Mouse (Mus musculus) neural tube, embryonic 13.5 days (tissue): ENCODE measurements around the gene Thy1. TPM values are rescaled to one million over a fixed set of nuclear protein-coding genes. Genes with fewer than 3 reads are reported as not detected.
A peak's percentile ranks its signal among the peaks of the same experiment; 100 is the strongest.

ENCODE experiments used
- ATAC-seq: fragments of 200-750 bp; cut with Nextera tagmentation; 2 replicates; pipeline ENCODE4 v1.8.0; 2017; ENCODE audit warnings: low read depth, mild to moderate bottlenecking, moderate TSS enrichment, moderate library complexity
- H3K27ac ChIP-seq: fragments of 300-500 bp; sonication (generic); replicated peaks from 2 replicates; pipeline ENCODE4 v1.5.1; 2015; ENCODE audit warnings: moderate library complexity, mild to moderate bottlenecking, inconsistent platforms
- H3K27me3 ChIP-seq: fragments of 300-500 bp; sonication (generic); 2 replicates; pipeline ENCODE4 v1.6.1; 2015; ENCODE audit warnings: mild to moderate bottlenecking, inconsistent platforms
- H3K36me3 ChIP-seq: fragments of 300-500 bp; sonication (generic); 2 replicates; pipeline ENCODE4 v1.6.1; 2015; ENCODE audit warnings: mild to moderate bottlenecking, inconsistent platforms
- H3K4me1 ChIP-seq: fragments of 300-500 bp; sonication (generic); replicated peaks from 2 replicates; pipeline ENCODE4 v1.6.1; 2015; ENCODE audit warnings: inconsistent platforms
- H3K4me2 ChIP-seq: fragments of 300-500 bp; sonication (generic); 2 replicates; pipeline ENCODE4 v1.6.1; 2015; ENCODE audit warnings: inconsistent platforms, mild to moderate bottlenecking, moderate library complexity
- H3K4me3 ChIP-seq: fragments of 300-500 bp; sonication (generic); 2 replicates; pipeline ENCODE4 v1.5.1; 2015; ENCODE audit warnings: mild to moderate bottlenecking, inconsistent platforms
- H3K9ac ChIP-seq: fragments of 300-500 bp; sonication (generic); 2 replicates; pipeline ENCODE4 v1.6.1; 2015; ENCODE audit warnings: moderate library complexity, mild to moderate bottlenecking, inconsistent platforms
- H3K9me3 ChIP-seq: fragments of 300-500 bp; sonication (generic); 2 replicates; pipeline ENCODE4 v1.6.1; 2016; ENCODE audit warnings: inconsistent platforms
- WGBS: fragments of 180-500 bp; shearing (Covaris S2); methylation state at CpG from one replicate; pipeline ENCODE4 v1.1.7; 2015; 5-methylcytosine and 5-hydroxymethylcytosine counted together
- polyA plus RNA-seq: library from polyadenylated mRNA; unstranded; fragments of >200 nt; fragmentation: Nextera tagmentation; extraction: Ambion mirVana; gene quantifications from 2 replicates; pipeline ENCODE4 v1.2.1, GENCODE M21; 2015

The Thy1 gene
- polyA plus RNA-seq, 1 experiment from 2014 or later, result 2.8 TPM

GRCm38 (mm10) chr9:44071914-44072598, 28.9 kb downstream of the Thy1 start:
- H3K27ac ChIP-seq, result peak overlapping the region; percentile 83
- peak; percentile 75 for ATAC-seq
- H3K27me3 ChIP-seq, result peaks cover 4% of the 10 kb centered on the region
- H3K4me2 ChIP-seq, result peak overlapping the region; percentile 44
- no peak overlapping the region for H3K4me3 ChIP-seq
- no peaks in the 10 kb centered on the region for H3K9me3 ChIP-seq
- 19% methylated on average over 11 of the region's 11 CpGs for WGBS
- H3K36me3 ChIP-seq, result no peaks in the 10 kb centered on the region
- H3K4me1 ChIP-seq, result peaks cover 61% of the 10 kb centered on the region
- peak overlapping the region; percentile 43 for H3K9ac ChIP-seq

DNA sequence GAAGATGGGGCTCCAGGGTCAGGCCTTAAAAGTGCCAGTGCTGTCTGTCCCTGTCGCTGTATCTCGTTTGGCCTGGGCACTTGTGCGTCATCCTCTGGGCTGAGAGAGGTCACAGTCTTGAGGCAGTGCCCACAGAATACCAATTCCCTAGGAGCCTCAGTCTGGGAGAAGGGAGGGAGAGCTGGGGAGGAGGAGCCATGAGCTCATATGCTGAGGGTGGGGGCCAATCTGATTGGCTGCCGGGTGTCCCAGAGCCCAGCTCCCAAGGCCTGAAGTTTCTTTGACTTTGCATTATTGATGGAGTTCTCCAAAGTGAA, 29.4 kb downstream of the Thy1 start:
- H3K27me3 ChIP-seq, result peaks cover 4% of the 10 kb centered on the region
- H3K27ac ChIP-seq, result peak overlapping the region; percentile 83
- no peaks in the 10 kb centered on the region for H3K36me3 ChIP-seq
- H3K9ac ChIP-seq, result peak overlapping the region; percentile 43
- H3K4me2 ChIP-seq, result peak overlapping the region; percentile 44
- no peak overlapping the region for H3K4me3 ChIP-seq
- ATAC-seq, result peak; percentile 64
- WGBS, result 6% methylated on average over 4 of the region's 4 CpGs
- peaks cover 56% of the 10 kb centered on the region for H3K4me1 ChIP-seq
- no peaks in the 10 kb centered on the region for H3K9me3 ChIP-seq

DNA sequence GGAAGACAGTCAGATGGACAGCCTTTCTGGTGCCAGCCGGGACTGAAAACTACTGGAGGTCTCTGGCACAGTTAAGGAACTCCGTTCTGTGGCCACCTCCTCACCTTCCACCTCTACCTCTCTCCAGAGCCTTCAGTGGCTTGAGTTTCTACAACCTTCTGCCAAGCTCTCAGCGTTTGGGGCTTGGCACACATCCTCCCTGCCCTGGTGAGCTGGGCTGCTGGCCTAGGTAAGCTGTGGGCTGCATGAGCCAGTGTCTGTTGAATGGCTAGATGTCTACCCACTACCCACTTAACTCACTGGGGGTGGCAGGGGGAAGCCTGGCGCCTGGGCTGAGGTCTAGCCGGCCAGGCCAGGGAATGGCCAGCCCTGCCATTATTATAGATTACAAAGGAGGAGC, 29.9 kb downstream of the Thy1 start:
- no peak overlapping the region for H3K4me3 ChIP-seq
- H3K9me3 ChIP-seq, result no peaks in the 10 kb centered on the region
- H3K4me2 ChIP-seq, result peak overlapping the region; percentile 44
- no peak for ATAC-seq
- H3K4me1 ChIP-seq, result peaks cover 54% of the 10 kb centered on the region
- H3K27ac ChIP-seq, result peak overlapping the region; percentile 83
- H3K36me3 ChIP-seq, result no peaks in the 10 kb centered on the region
- peaks cover 4% of the 10 kb centered on the region; the same call in 1 of the 2 replicates for H3K27me3 ChIP-seq
- no peak overlapping the region; the same call in 1 of the 2 replicates for H3K9ac ChIP-seq
- 37% methylated on average over 5 of the region's 5 CpGs for WGBS

DNA sequence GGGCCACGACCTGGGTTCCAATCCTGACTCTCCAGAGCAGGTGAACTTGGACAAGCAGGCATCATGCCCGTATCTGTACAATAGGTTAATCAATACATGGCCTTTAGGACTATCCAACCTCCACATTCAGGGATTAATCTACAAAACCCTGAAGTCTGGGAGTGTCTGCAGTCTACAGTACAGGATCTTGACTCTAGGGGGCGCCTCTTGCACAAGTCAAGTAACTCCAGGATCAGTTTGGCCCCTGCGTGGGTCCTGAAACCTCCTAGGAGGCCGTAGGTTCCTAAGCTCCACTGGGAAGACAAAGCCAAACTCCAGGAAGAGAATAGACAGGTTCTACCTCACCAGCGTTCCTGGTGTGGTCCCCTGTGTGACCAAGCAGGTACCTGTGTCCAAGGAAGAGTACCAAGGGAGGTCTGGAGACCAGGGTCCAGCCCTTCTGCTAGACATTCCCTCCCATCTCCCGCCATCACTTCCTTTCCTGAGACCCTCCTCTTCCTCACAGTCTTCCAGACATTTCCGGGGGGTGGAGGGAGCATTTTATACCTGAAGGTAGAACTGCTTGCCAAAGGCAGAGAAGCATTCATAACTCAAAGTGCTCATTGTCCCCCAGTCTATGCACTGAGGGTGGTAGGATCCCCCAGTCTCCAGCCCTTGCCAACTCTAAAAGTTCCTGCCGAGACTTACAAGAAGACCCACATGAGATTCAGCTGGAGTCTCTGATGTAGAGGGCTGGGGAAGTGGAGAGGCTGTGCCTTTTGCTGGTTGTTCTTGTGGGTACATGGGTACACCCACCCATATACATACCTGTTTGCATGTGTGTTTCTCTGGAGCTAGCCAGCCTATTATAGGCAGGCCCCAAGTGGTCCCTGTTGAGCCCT, 31.5 kb downstream of the Thy1 start:
- Histone ChIP-seq H3K4me3 (no peak overlapping the region), H3K27ac (no peak overlapping the region), H3K4me2 (no peak overlapping the region), H3K4me1 (peaks cover 59% of the 10 kb centered on the region), H3K9ac (no peak overlapping the region), H3K36me3 (no peaks in the 10 kb centered on the region), H3K9me3 (no peaks in the 10 kb centered on the region), H3K27me3 (peaks cover 4% of the 10 kb centered on the region; the same call in 1 of the 2 replicates)
- 64% methylated on average over 9 of the region's 9 CpGs for WGBS
- no peak for ATAC-seq

- no peak overlapping the region for H3K4me2 ChIP-seq
- no peaks in the 10 kb centered on the region for H3K27me3 ChIP-seq
- no peaks in the 10 kb centered on the region for H3K36me3 ChIP-seq
- no peak overlapping the region for H3K9ac ChIP-seq
- ATAC-seq, result no peak
- H3K4me1 ChIP-seq, result peaks cover 54% of the 10 kb centered on the region
- H3K27ac ChIP-seq, result no peak overlapping the region
- H3K4me3 ChIP-seq, result no peak overlapping the region
- H3K9me3 ChIP-seq, result no peaks in the 10 kb centered on the region
- WGBS, result 70% methylated on average over 24 of the region's 24 CpGs
These were observed 32.3 kb downstream of the Thy1 start for GRCm38 (mm10) chr9:44075276-44075995.

- WGBS, result 70% methylated on average over 16 of the region's 16 CpGs
- Histone ChIP-seq H3K27ac (no peak overlapping the region), H3K4me3 (no peak overlapping the region), H3K27me3 (no peaks in the 10 kb centered on the region), H3K9ac (no peak overlapping the region), H3K4me2 (no peak overlapping the region), H3K36me3 (no peaks in the 10 kb centered on the region), H3K4me1 (peaks cover 53% of the 10 kb centered on the region), H3K9me3 (no peaks in the 10 kb centered on the region)
- no peak for ATAC-seq
These were observed 33.0 kb downstream of the Thy1 start for GRCm38 (mm10) chr9:44075996-44076763.

DNA sequence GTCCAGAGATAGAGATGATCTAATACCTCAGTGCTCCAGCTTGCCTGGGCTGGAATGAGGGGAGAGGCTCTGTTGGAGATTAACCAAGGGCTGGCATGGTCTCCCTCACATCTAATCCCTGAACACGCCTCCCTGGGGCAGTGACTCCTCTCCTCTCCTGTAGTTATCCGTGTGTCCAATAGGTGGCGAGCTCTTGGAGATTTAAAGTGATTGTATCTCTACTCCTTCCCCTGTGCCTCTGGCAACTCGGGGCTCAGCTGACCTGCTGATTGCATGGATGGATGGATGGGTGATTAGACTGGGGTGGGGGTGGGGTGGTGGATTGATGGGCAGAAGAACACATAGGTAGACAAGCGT, 33.6 kb downstream of the Thy1 start:
- no peaks in the 10 kb centered on the region for H3K36me3 ChIP-seq
- no peaks in the 10 kb centered on the region for H3K9me3 ChIP-seq
- no peak for ATAC-seq
- H3K9ac ChIP-seq, result no peak overlapping the region
- peaks cover 53% of the 10 kb centered on the region for H3K4me1 ChIP-seq
- H3K4me2 ChIP-seq, result no peak overlapping the region
- WGBS, result 13% methylated on average over 5 of the region's 5 CpGs
- H3K27ac ChIP-seq, result no peak overlapping the region
- H3K4me3 ChIP-seq, result no peak overlapping the region
- no peaks in the 10 kb centered on the region for H3K27me3 ChIP-seq

DNA sequence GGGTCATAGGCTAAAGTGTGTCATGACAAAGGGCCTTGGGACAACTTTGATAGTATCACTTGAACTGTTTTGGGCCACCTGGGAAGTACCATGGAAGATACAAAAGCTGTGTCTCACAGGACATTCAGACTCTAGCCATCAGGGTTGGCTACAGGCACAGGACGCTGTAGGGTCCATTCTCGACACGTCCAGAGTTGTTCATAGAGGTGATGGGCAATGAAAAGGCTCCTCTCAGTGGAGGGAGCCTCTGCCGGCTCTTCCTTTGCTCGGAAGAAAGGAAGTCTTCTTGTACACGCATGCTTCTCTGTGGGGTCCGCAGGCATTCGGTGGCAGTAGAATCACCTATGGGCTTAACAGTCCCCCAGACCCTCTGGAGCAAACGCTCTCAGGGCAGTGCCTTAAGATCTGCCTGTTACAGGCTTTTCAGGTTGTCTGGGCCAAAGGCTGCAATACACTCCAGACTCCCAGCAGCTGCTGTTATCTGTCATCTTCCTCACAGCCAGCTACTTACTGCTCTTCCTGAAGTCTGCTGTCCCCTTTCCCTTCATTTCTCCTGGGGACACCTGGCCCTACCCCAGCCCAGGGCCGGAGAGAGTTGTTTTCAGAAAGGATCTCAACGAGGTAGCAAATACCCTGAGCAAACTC, 34.2 kb downstream of the Thy1 start:
- Histone ChIP-seq H3K27me3 (0 out of 2 replicates have a peak, but pooled peaks cover 2% of the 10 kb centered on the region), H3K4me3 (no peak overlapping the region), H3K9ac (no peak overlapping the region), H3K27ac (no peak overlapping the region), H3K36me3 (no peaks in the 10 kb centered on the region), H3K4me2 (no peak overlapping the region), H3K9me3 (no peaks in the 10 kb centered on the region), H3K4me1 (peaks cover 46% of the 10 kb centered on the region)
- ATAC-seq, result no peak
- 86% methylated on average over 11 of the region's 11 CpGs for WGBS

DNA sequence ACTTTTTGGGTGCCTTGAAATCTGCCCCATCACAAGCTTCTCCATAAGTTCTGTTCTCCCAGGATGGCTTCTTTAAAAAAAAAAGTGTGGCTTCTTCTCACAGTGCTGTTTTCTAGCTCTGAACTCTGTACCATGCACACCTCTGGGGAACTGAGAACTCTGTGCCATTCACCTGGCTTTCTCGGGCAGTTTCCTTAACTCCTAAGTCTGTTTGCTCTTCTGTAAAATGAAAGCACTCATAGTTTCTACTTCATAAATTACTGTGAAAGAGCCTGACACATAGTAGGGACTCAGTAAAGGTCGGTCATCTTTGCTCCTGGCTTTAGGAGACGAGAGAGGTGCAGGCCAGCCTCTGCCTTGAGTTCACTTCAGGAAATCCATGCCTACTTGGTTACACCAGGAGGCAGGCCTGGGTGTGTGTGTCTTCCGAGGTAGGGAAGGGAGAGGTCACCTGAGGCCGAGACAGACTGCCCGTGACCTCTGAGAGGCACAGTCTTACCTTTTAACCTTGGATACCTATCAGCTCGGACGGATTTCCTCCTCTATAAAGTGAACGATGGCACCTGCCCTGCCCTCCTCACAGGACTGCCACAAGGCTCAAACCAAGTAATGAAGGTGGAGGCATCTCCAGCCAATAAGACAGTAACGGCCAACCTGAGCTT, 35.1 kb downstream of the Thy1 start:
- no peaks in the 10 kb centered on the region for H3K36me3 ChIP-seq
- no peak overlapping the region for H3K4me3 ChIP-seq
- no peak for ATAC-seq
- H3K9me3 ChIP-seq, result no peaks in the 10 kb centered on the region
- WGBS, result 87% methylated on average over 10 of the region's 10 CpGs
- H3K4me2 ChIP-seq, result no peak overlapping the region
- no peak overlapping the region for H3K27ac ChIP-seq
- H3K4me1 ChIP-seq, result peaks cover 38% of the 10 kb centered on the region
- H3K27me3 ChIP-seq, result peaks cover 11% of the 10 kb centered on the region
- H3K9ac ChIP-seq, result no peak overlapping the region

- H3K9ac ChIP-seq, result no peak overlapping the region
- H3K27me3 ChIP-seq, result peaks cover 20% of the 10 kb centered on the region
- ATAC-seq, result peak; percentile 40; the same call in 1 of the 2 replicates
- H3K4me3 ChIP-seq, result no peak overlapping the region
- no peak overlapping the region for H3K4me2 ChIP-seq
- WGBS, result 48% methylated on average over 16 of the region's 16 CpGs
- peaks cover 45% of the 10 kb centered on the region for H3K4me1 ChIP-seq
- no peak overlapping the region for H3K27ac ChIP-seq
- no peaks in the 10 kb centered on the region for H3K9me3 ChIP-seq
- no peaks in the 10 kb centered on the region for H3K36me3 ChIP-seq
These were observed 36.0 kb downstream of the Thy1 start for GRCm38 (mm10) chr9:44078955-44079756.
